Mouse (Mus musculus) lung, adult 2 months (tissue): ENCODE data around the gene Pla2g6.

Source experiments
- CTCF ChIP-seq: fragments of 200-500 bp; IDR thresholded peaks from 2 replicates; pipeline ENCODE4 v1.5.1; 2011; ENCODE audit warnings: mild to moderate bottlenecking, low read length, control low read depth; ENCODE audit not compliant: insufficient read depth
- POLR2A ChIP-seq: fragments of 200-500 bp; IDR thresholded peaks from 2 replicates; pipeline ENCODE4 v1.6.1; 2011; ENCODE audit warnings: low read depth, mild to moderate bottlenecking, control low read depth, low read length, borderline replicate concordance; ENCODE audit errors: extremely low read depth

DNA sequence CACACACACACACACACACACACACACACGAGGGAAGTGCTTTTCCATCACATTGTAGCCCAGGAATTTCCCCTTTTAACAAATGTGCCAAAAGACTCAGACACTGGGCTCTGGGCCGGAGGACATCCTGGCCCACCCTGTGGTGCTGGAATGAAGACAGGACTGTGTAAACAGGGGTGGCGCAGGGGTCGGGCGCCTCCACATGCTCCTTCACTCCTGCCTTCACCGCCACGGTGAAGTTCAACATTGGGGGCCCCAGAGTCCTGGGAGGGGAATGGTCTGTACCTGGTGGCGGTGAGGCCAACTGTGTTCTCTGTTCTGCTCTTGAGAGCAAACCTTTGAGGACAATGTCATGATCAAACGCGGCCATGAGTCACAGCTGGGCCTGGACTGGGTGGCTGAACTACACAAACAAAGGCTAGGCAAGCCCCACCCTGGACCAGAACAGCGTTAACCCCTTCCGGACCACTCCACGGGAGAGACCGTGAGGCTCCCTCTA lies 40.2 kb upstream of the Pla2g6 start:
- no peak for TF ChIP-seq CTCF
- TF ChIP-seq POLR2A, result 0 out of 2 replicates have a peak, but pooled peaks have one; percentile 51
